ENCODE assay signal across 13 mouse cellular contexts in genomic region chr2:147886191-147886590, GRCm38 (mm10).
"Had no signal": no experiment of that assay in that cellular context is flagged by ENCODE, and none has a peak within 500 bp of the region (broad histone marks: within the 10 kb centered on the region; RNA-seq: fewer than 3 reads in every experiment).

No protein-coding gene starts in this region.

- H3K9ac ChIP-seq: limb, embryonic 15.5 days; liver, embryonic 12.5 days; midbrain, embryonic 12.5 days had no signal

- ATAC-seq: intestine, embryonic 16.5 days; liver, embryonic 12.5 days had no signal

- H3K27ac ChIP-seq: left cerebral cortex, adult 2 months; limb, embryonic 15.5 days; liver, embryonic 12.5 days; midbrain, embryonic 12.5 days had no signal

- H3K4me2 ChIP-seq: limb, embryonic 15.5 days; liver, embryonic 12.5 days; midbrain, embryonic 12.5 days had no signal

- H3K27me3 ChIP-seq: limb, embryonic 15.5 days; liver, embryonic 12.5 days had no signal

- H3K4me3 ChIP-seq: left cerebral cortex, adult 2 months; limb, embryonic 15.5 days; liver, embryonic 12.5 days; midbrain, embryonic 12.5 days had no signal

- H3K9me3 ChIP-seq: limb, embryonic 15.5 days; liver, embryonic 12.5 days; midbrain, embryonic 12.5 days had no signal

- DNase-seq: kidney, adult 8-10 months; kidney, postnatal 25 days; lung, postnatal 10 days; lung, postnatal 4 days; right cerebral cortex, adult 18-20 months; right cerebral cortex, postnatal 25 days; thymus, adult 2 months; thymus, postnatal 25 days had no signal

- H3K4me1 ChIP-seq: limb, embryonic 15.5 days; liver, embryonic 12.5 days; midbrain, embryonic 12.5 days had no signal

- H3K36me3 ChIP-seq: limb, embryonic 15.5 days; liver, embryonic 12.5 days; midbrain, embryonic 12.5 days had no signal
